In genomic region chr2:118112846-118113479, GRCm38 (mm10) we compare ENCODE assay signal across 8 mouse cellular contexts. TPM values are rescaled to one million over a fixed set of nuclear protein-coding genes. Genes with fewer than 3 reads are reported as not detected.
A peak's percentile ranks its signal among the peaks of the same experiment; 100 is the strongest.
DNase-seq lines count a peak whose midpoint lies in the region; ATAC-seq lines count a peak whose summit lies in the region.

No protein-coding gene starts in this region.

- no peak for ATAC-seq in limb, embryonic 15.5 days (ENCODE audit: insufficient number of reproducible peaks, low FRiP score, low TSS enrichment, low read depth)

- H3K4me1 ChIP-seq in heart, embryonic 10.5 days, result peaks cover 25% of the 10 kb centered on the region
- H3K4me1 ChIP-seq in limb, embryonic 15.5 days, result peaks cover 53% of the 10 kb centered on the region

- WGBS in heart, embryonic 10.5 days, result 47% methylated on average over 21 of the region's 21 CpGs
- 52% methylated on average over 21 of the region's 21 CpGs for WGBS in limb, embryonic 15.5 days

- peak overlapping the region; percentile 55 for H3K9ac ChIP-seq in limb, embryonic 15.5 days

- no peak for DNase-seq in heart, embryonic 10.5 days (ENCODE audit: low spot score)
- no peak for DNase-seq in heart, adult 9 months (ENCODE audit: low spot score in 2 of 2)
- DNase-seq in heart, postnatal 4 days, result peak; percentile 25
- peak; percentile 18 for DNase-seq in skeletal muscle tissue, adult 2 months (ENCODE audit: low read depth, low spot score)
- no peak for DNase-seq in adrenal gland, adult 18-20 months (ENCODE audit: low spot score in 2 of 2)
- DNase-seq in gastrocnemius, postnatal 10 days, result no peak
- DNase-seq in T-cell, adult 2 months (ENCODE audit: low spot score), result no peak

- peak overlapping the region; percentile 83 for H3K27ac ChIP-seq in heart, embryonic 10.5 days
- H3K27ac ChIP-seq in limb, embryonic 15.5 days, result 0 out of 2 replicates have a peak overlapping the region, but pooled peaks have one; percentile 19

- no peaks in the 10 kb centered on the region for H3K27me3 ChIP-seq in heart, embryonic 10.5 days (ENCODE audit: insufficient read depth, poor library complexity, severe bottlenecking)
- no peaks in the 10 kb centered on the region for H3K27me3 ChIP-seq in limb, embryonic 15.5 days

- H3K4me3 ChIP-seq in heart, embryonic 10.5 days, result peak overlapping the region; percentile 70
- H3K4me3 ChIP-seq in limb, embryonic 15.5 days, result peak overlapping the region; percentile 67

- peak overlapping the region; percentile 71 for H3K4me2 ChIP-seq in limb, embryonic 15.5 days

- peaks cover 26% of the 10 kb centered on the region; the same call in 1 of the 2 replicates for H3K36me3 ChIP-seq in heart, embryonic 10.5 days
- H3K36me3 ChIP-seq in limb, embryonic 15.5 days, result peaks cover 26% of the 10 kb centered on the region

- no peaks in the 10 kb centered on the region for H3K9me3 ChIP-seq in heart, embryonic 10.5 days
- no peaks in the 10 kb centered on the region for H3K9me3 ChIP-seq in limb, embryonic 15.5 days

RNA-seq across cellular contexts. Expression of gene Thbs1, which starts 1.3 kb away (rescaled TPM):
- polyA plus RNA-seq in heart, embryonic 10.5 days (2016; fragmentation: Nextera tagmentation; extraction: Ambion mirVana), result 37.8 and 47.0 TPM in 2 replicates
- 10 to 100 TPM; 63.1 to 71.3 TPM for total RNA-seq in heart, postnatal 4 days (2021)
- 79.4 and 97.2 TPM in 2 replicates for polyA plus RNA-seq in limb, embryonic 15.5 days (2015; fragmentation: Nextera tagmentation; extraction: Ambion mirVana)
- 10 to 100 TPM; 27.7 to 43.6 TPM for total RNA-seq in adrenal gland, adult 18-20 months (2021)
- total RNA-seq in gastrocnemius, postnatal 10 days (2021), result 10 to 100 TPM; 25.1 to 38.4 TPM

Comparison
In these comparisons a context has a peak if more than half of its experiments do, and no peak if none do; other contexts are left out.
1. DNase-seq: peak in heart, postnatal 4 days (single experiment) and skeletal muscle tissue, adult 2 months (single experiment); none in heart, embryonic 10.5 days (single experiment), heart, adult 9 months (0 of 2), adrenal gland, adult 18-20 months (0 of 2), gastrocnemius, postnatal 10 days (single experiment) and T-cell, adult 2 months (single experiment).